Mouse (Mus musculus) heart, embryonic 14.5 days (tissue): ENCODE data around the gene Shld1. TPM values are rescaled to one million over a fixed set of nuclear protein-coding genes. Genes with fewer than 3 reads are reported as not detected.

ENCODE experiments used
- ATAC-seq: fragments of 200-750 bp; cut with Nextera tagmentation; 2 replicates; pipeline ENCODE4 v1.8.0; 2017; ENCODE audit warnings: low read depth, moderate TSS enrichment; ENCODE audit not compliant: insufficient number of reproducible peaks, insufficient read depth, low FRiP score
- H3K27ac ChIP-seq, 2 experiments: fragments of 200-500 bp in 1 of 2; fragments of 300-500 bp in 1 of 2; sonication (generic) in 1 of 2; replicated peaks in 1 of 2; 2 replicates each; pipeline ENCODE4 v1.5.1; 2012 to 2014; ENCODE audit warnings: low read depth in 2 of 2, low read length in 2 of 2, control low read depth in 1 of 2, mild to moderate bottlenecking in 1 of 2, mixed read lengths in 1 of 2; ENCODE audit not compliant: control insufficient read depth in 1 of 2, insufficient read depth in 1 of 2
- H3K27me3 ChIP-seq: fragments of 300-500 bp; sonication (generic); 2 replicates; pipeline ENCODE4 v1.6.1; 2014; ENCODE audit warnings: mild to moderate bottlenecking, low read length, control low read depth; ENCODE audit not compliant: control insufficient read depth, insufficient read depth
- H3K36me3 ChIP-seq: fragments of 300-500 bp; sonication (generic); 2 replicates; pipeline ENCODE4 v1.6.1; 2014; ENCODE audit warnings: mild to moderate bottlenecking, control low read depth, low read length, mixed read lengths; ENCODE audit not compliant: control insufficient read depth, insufficient read depth
- H3K4me1 ChIP-seq, 2 experiments: fragments of 200-500 bp in 1 of 2; fragments of 300-500 bp in 1 of 2; sonication (generic) in 1 of 2; 2 replicates each; pipeline ENCODE4 v1.6.1; 2012 to 2014; ENCODE audit warnings: low read length in 2 of 2, control low read depth in 1 of 2, mixed read lengths in 1 of 2; ENCODE audit not compliant: control insufficient read depth in 2 of 2, insufficient read depth in 2 of 2
- H3K4me2 ChIP-seq: fragments of 300-500 bp; sonication (generic); 2 replicates; pipeline ENCODE4 v1.6.1; 2014; ENCODE audit warnings: mild to moderate bottlenecking, low read length
- H3K4me3 ChIP-seq, 2 experiments: fragments of 200-500 bp in 1 of 2; fragments of 300-500 bp in 1 of 2; sonication (generic) in 1 of 2; 2 replicates each; pipeline ENCODE4 v1.5.1; 2012 to 2014; ENCODE audit warnings: low read length in 2 of 2, mild to moderate bottlenecking in 2 of 2, control low read depth in 1 of 2, low read depth in 1 of 2, moderate library complexity in 1 of 2; ENCODE audit not compliant: control insufficient read depth in 1 of 2, insufficient read depth in 1 of 2
- H3K9ac ChIP-seq: fragments of 300-500 bp; sonication (generic); 2 replicates; pipeline ENCODE4 v1.6.1; 2014; ENCODE audit warnings: mild to moderate bottlenecking, low read length
- H3K9me3 ChIP-seq: fragments of 300-500 bp; sonication (generic); 2 replicates; pipeline ENCODE4 v1.6.1; 2016; ENCODE audit warnings: low read length, control low read depth; ENCODE audit not compliant: control insufficient read depth
- WGBS: fragments of 180-500 bp; shearing (Covaris S2); extraction: QIAGEN DNeasy Blood & Tissue Kit; methylation state at CpG from one replicate; pipeline ENCODE4 v1.1.7; 2014; 5-methylcytosine and 5-hydroxymethylcytosine counted together
- polyA plus RNA-seq: library from polyadenylated mRNA; unstranded; fragments of >200 nt; fragmentation: Nextera tagmentation; extraction: Ambion mirVana; gene quantifications from 2 replicates; pipeline ENCODE4 v1.2.1, GENCODE M21; 2014

Shld1 gene
- polyA plus RNA-seq, 1 experiment from 2014 or later = 13.3 TPM

GRCm38 (mm10) chr2:132741862-132742347 is 55.2 kb downstream of the Shld1 start:
- Histone ChIP-seq H3K9me3 (no peaks in the 10 kb centered on the region), H3K4me1 (no peaks in the 10 kb centered on the region), H3K36me3 (no peaks in the 10 kb centered on the region), H3K4me3 (no peak overlapping the region), H3K4me2 (no peak overlapping the region), H3K9ac (no peak overlapping the region), H3K27ac (no peak overlapping the region), H3K27me3 (no peaks in the 10 kb centered on the region)
- 65% methylated on average over 8 of the region's 8 CpGs for WGBS
- ATAC-seq = no peak

- Histone ChIP-seq H3K36me3 (no peaks in the 10 kb centered on the region), H3K9me3 (no peaks in the 10 kb centered on the region), H3K4me3 (no peak overlapping the region), H3K27ac (no peak overlapping the region), H3K4me2 (no peak overlapping the region), H3K4me1 (no peaks in the 10 kb centered on the region), H3K27me3 (no peaks in the 10 kb centered on the region), H3K9ac (no peak overlapping the region)
- no peak for ATAC-seq
- WGBS = 93% methylated on average over 5 of the region's 5 CpGs
Measured at GRCm38 (mm10) chr2:132744866-132745265, 58.1 kb downstream of the Shld1 start.

- H3K4me2 ChIP-seq = no peak overlapping the region
- peaks cover 2% of the 10 kb centered on the region; the same call in 1 of the 2 replicates for H3K36me3 ChIP-seq
- no peaks in the 10 kb centered on the region for H3K9me3 ChIP-seq
- ATAC-seq = no peak
- H3K27me3 ChIP-seq = no peaks in the 10 kb centered on the region
- no peak overlapping the region for H3K4me3 ChIP-seq
- H3K4me1 ChIP-seq = no peaks in the 10 kb centered on the region
- H3K9ac ChIP-seq = no peak overlapping the region
- 83% methylated on average over 3 of the region's 3 CpGs for WGBS
- H3K27ac ChIP-seq = no peak overlapping the region
Measured at GRCm38 (mm10) chr2:132746108-132746507, 59.4 kb downstream of the Shld1 start.

GRCm38 (mm10) chr2:132750726-132751125 is 64.0 kb downstream of the Shld1 start:
- no peak for ATAC-seq
- peaks cover 2% of the 10 kb centered on the region; the same call in 1 of the 2 replicates for H3K36me3 ChIP-seq
- no peak overlapping the region for H3K27ac ChIP-seq
- no peaks in the 10 kb centered on the region for H3K27me3 ChIP-seq
- no peak overlapping the region for H3K9ac ChIP-seq
- no peak overlapping the region for H3K4me2 ChIP-seq
- H3K4me1 ChIP-seq = peaks cover 0 to 5% of the 10 kb centered on the region in 2 experiments; a peak in 1 of 4 replicates
- no peak overlapping the region for H3K4me3 ChIP-seq
- H3K9me3 ChIP-seq = no peaks in the 10 kb centered on the region

GRCm38 (mm10) chr2:132751141-132752066 is 64.7 kb downstream of the Shld1 start:
- H3K27ac ChIP-seq = no peak overlapping the region
- 70% methylated on average over 15 of the region's 15 CpGs for WGBS
- no peaks in the 10 kb centered on the region for H3K27me3 ChIP-seq
- no peak for ATAC-seq
- no peak overlapping the region for H3K9ac ChIP-seq
- no peak overlapping the region for H3K4me3 ChIP-seq
- peaks cover 0 to 5% of the 10 kb centered on the region in 2 experiments; a peak in 1 of 4 replicates for H3K4me1 ChIP-seq
- H3K4me2 ChIP-seq = no peak overlapping the region
- H3K9me3 ChIP-seq = no peaks in the 10 kb centered on the region
- H3K36me3 ChIP-seq = peaks cover 2% of the 10 kb centered on the region; the same call in 1 of the 2 replicates

- Histone ChIP-seq H3K4me2 (no peak overlapping the region), H3K4me1 (peaks cover 3 to 5% of the 10 kb centered on the region in 2 experiments; a peak in 2 of 4 replicates), H3K4me3 (no peak overlapping the region), H3K27ac (no peak overlapping the region), H3K9me3 (no peaks in the 10 kb centered on the region), H3K27me3 (no peaks in the 10 kb centered on the region), H3K36me3 (peaks cover 2% of the 10 kb centered on the region; the same call in 1 of the 2 replicates), H3K9ac (no peak overlapping the region)
- no peak for ATAC-seq
- WGBS = 65% methylated on average over 2 of the region's 2 CpGs
Measured at GRCm38 (mm10) chr2:132752398-132752797, 65.7 kb downstream of the Shld1 start.

- Histone ChIP-seq H3K27ac (no peak overlapping the region), H3K4me3 (no peak overlapping the region), H3K36me3 (peaks cover 2% of the 10 kb centered on the region; the same call in 1 of the 2 replicates), H3K27me3 (no peaks in the 10 kb centered on the region), H3K9me3 (no peaks in the 10 kb centered on the region), H3K4me2 (no peak overlapping the region), H3K9ac (no peak overlapping the region), H3K4me1 (peaks cover 3 to 5% of the 10 kb centered on the region in 2 experiments; a peak in 2 of 4 replicates)
- 75% methylated on average over 3 of the region's 3 CpGs for WGBS
- no peak for ATAC-seq
Measured at GRCm38 (mm10) chr2:132753137-132753536, 66.4 kb downstream of the Shld1 start.
